Mouse (Mus musculus) midbrain, embryonic 14.5 days (tissue): ENCODE measurements around the gene Rps15. TPM values are rescaled to one million over a fixed set of nuclear protein-coding genes. Genes with fewer than 3 reads are reported as not detected.

Experiments
- ATAC-seq: fragments of 200-750 bp; cut with Nextera tagmentation; 2 replicates; pipeline ENCODE4 v1.8.0; 2017; ENCODE audit warnings: moderate number of reproducible peaks, moderate library complexity; ENCODE audit not compliant: low FRiP score, low TSS enrichment
- DNase-seq: peaks from one replicate; pipeline ENCODE4 v3.0.0-alpha.2; 2015
- H3K27ac ChIP-seq: fragments of 300-500 bp; sonication (generic); replicated peaks from 2 replicates; pipeline ENCODE4 v1.5.1; 2014; ENCODE audit warnings: mild to moderate bottlenecking, low read depth, low read length, moderate library complexity
- H3K27me3 ChIP-seq: fragments of 300-500 bp; sonication (generic); 2 replicates; pipeline ENCODE4 v1.6.1; 2014; ENCODE audit warnings: low read length, control low read depth, mixed read lengths; ENCODE audit not compliant: control insufficient read depth, insufficient read depth
- H3K36me3 ChIP-seq: fragments of 300-500 bp; sonication (generic); 2 replicates; pipeline ENCODE4 v1.6.1; 2014; ENCODE audit warnings: low read length, control low read depth; ENCODE audit not compliant: control insufficient read depth, insufficient read depth
- H3K4me1 ChIP-seq: fragments of 300-500 bp; sonication (generic); 2 replicates; pipeline ENCODE4 v1.6.1; 2014; ENCODE audit warnings: mild to moderate bottlenecking, antibody characterized with exemption, low read length, control low read depth; ENCODE audit not compliant: control insufficient read depth, insufficient read depth
- H3K4me2 ChIP-seq: fragments of 300-500 bp; sonication (generic); 2 replicates; pipeline ENCODE4 v1.6.1; 2014; ENCODE audit warnings: mild to moderate bottlenecking, low read length, moderate library complexity
- H3K4me3 ChIP-seq: fragments of 300-500 bp; sonication (generic); replicated peaks from 2 replicates; pipeline ENCODE4 v1.5.1; 2014; ENCODE audit warnings: low read depth, low read length
- H3K9ac ChIP-seq: fragments of 300-500 bp; sonication (generic); replicated peaks from 2 replicates; pipeline ENCODE4 v1.6.1; 2014; ENCODE audit warnings: mild to moderate bottlenecking, low read length, moderate library complexity
- H3K9me3 ChIP-seq: fragments of 300-500 bp; sonication (generic); 2 replicates; pipeline ENCODE4 v1.6.1; 2016; ENCODE audit warnings: low read length, control low read depth, mixed read lengths; ENCODE audit not compliant: control insufficient read depth
- WGBS: fragments of 180-500 bp; shearing (Covaris S2); extraction: QIAGEN DNeasy Blood & Tissue Kit; methylation state at CpG from one replicate; pipeline ENCODE4 v1.1.7; 2014; 5-methylcytosine and 5-hydroxymethylcytosine counted together
- polyA plus RNA-seq: library from polyadenylated mRNA; unstranded; fragments of >200 nt; fragmentation: Nextera tagmentation; extraction: Ambion mirVana; gene quantifications from 2 replicates; pipeline ENCODE4 v1.2.1, GENCODE M21; 2014

Rps15 gene
- polyA plus RNA-seq, 1 experiment from 2014 or later, result 622 TPM

GRCm38 (mm10) chr10:80281921-80282371 is 10.3 kb upstream of the Rps15 start:
- Histone ChIP-seq H3K36me3 (peaks cover 96% of the 10 kb centered on the region), H3K27me3 (no peaks in the 10 kb centered on the region), H3K9ac (no peak overlapping the region; the same call in 1 of the 2 replicates), H3K4me2 (no peak overlapping the region), H3K4me1 (no peaks in the 10 kb centered on the region), H3K9me3 (no peaks in the 10 kb centered on the region), H3K27ac (no peak overlapping the region), H3K4me3 (no peak overlapping the region)
- 57% methylated on average over 8 of the region's 8 CpGs for WGBS
- DNase-seq (peak; percentile 39), ATAC-seq (peak; percentile 13; the same call in 1 of the 2 replicates)

- Histone ChIP-seq H3K4me2 (no peak overlapping the region), H3K27me3 (no peaks in the 10 kb centered on the region), H3K36me3 (peaks cover 96% of the 10 kb centered on the region), H3K4me3 (no peak overlapping the region), H3K27ac (no peak overlapping the region), H3K9me3 (no peaks in the 10 kb centered on the region), H3K9ac (no peak overlapping the region; the same call in 1 of the 2 replicates), H3K4me1 (no peaks in the 10 kb centered on the region)
- DNase-seq (no peak), ATAC-seq (no peak)
- 90% methylated on average over 20 of the region's 20 CpGs for WGBS
These were observed 9.5 kb upstream of the Rps15 start for GRCm38 (mm10) chr10:80282481-80283441.

- Histone ChIP-seq H3K4me1 (no peaks in the 10 kb centered on the region), H3K27me3 (no peaks in the 10 kb centered on the region), H3K9ac (no peak overlapping the region), H3K9me3 (no peaks in the 10 kb centered on the region), H3K27ac (no peak overlapping the region), H3K4me3 (no peak overlapping the region), H3K4me2 (no peak overlapping the region), H3K36me3 (peaks cover 84% of the 10 kb centered on the region)
- DNase-seq (no peak), ATAC-seq (no peak)
- 74% methylated on average over 15 of the region's 15 CpGs for WGBS
These were observed 6.8 kb upstream of the Rps15 start for GRCm38 (mm10) chr10:80285222-80286070.

GRCm38 (mm10) chr10:80288097-80288496 is 4.2 kb upstream of the Rps15 start:
- peaks cover 59% of the 10 kb centered on the region for H3K36me3 ChIP-seq
- H3K4me3 ChIP-seq, result no peak overlapping the region

GRCm38 (mm10) chr10:80288657-80289056 is 3.6 kb upstream of the Rps15 start:
- WGBS, result 65% methylated on average over 8 of the region's 8 CpGs
- Histone ChIP-seq H3K4me2 (no peak overlapping the region), H3K27me3 (no peaks in the 10 kb centered on the region), H3K4me1 (peaks cover 10% of the 10 kb centered on the region), H3K9ac (no peak overlapping the region), H3K36me3 (peaks cover 59% of the 10 kb centered on the region), H3K9me3 (no peaks in the 10 kb centered on the region), H3K4me3 (no peak overlapping the region), H3K27ac (no peak overlapping the region)
- DNase-seq (no peak), ATAC-seq (no peak)

More at GRCm38 (mm10) chr10:80288097-80288496, 4.2 kb upstream of the Rps15 start:
- H3K27ac ChIP-seq, result no peak overlapping the region
- DNase-seq (no peak), ATAC-seq (no peak)
- peaks cover 4% of the 10 kb centered on the region for H3K4me1 ChIP-seq
- H3K4me2 ChIP-seq, result no peak overlapping the region
- no peaks in the 10 kb centered on the region for H3K9me3 ChIP-seq
- H3K27me3 ChIP-seq, result no peaks in the 10 kb centered on the region
- WGBS, result 96% methylated on average over 12 of the region's 12 CpGs
- no peak overlapping the region for H3K9ac ChIP-seq

- WGBS, result 21% methylated on average over 14 of the region's 14 CpGs
- H3K27ac ChIP-seq, result no peak overlapping the region
- H3K4me1 ChIP-seq, result peaks cover 39% of the 10 kb centered on the region
These were observed 1.1 kb downstream of the Rps15 start for GRCm38 (mm10) chr10:80293325-80293724.

GRCm38 (mm10) chr10:80294311-80294710 is 2.1 kb downstream of the Rps15 start:
- DNase-seq (no peak), ATAC-seq (no peak)
- Histone ChIP-seq H3K9me3 (no peaks in the 10 kb centered on the region), H3K4me2 (peak overlapping the region; percentile 99; the same call in 1 of the 2 replicates), H3K9ac (0 out of 2 replicates have a peak overlapping the region, but pooled peaks have one; percentile 12), H3K4me3 (no peak overlapping the region; the same call in 1 of the 2 replicates), H3K27ac (no peak overlapping the region), H3K4me1 (peaks cover 43% of the 10 kb centered on the region), H3K27me3 (no peaks in the 10 kb centered on the region), H3K36me3 (peaks cover 22% of the 10 kb centered on the region)
- WGBS, result 73% methylated on average over 4 of the region's 4 CpGs

More at GRCm38 (mm10) chr10:80293325-80293724, 1.1 kb downstream of the Rps15 start:
- Histone ChIP-seq H3K9me3 (no peaks in the 10 kb centered on the region), H3K4me2 (peak overlapping the region; percentile 99), H3K9ac (peak overlapping the region; percentile 98), H3K4me3 (peak overlapping the region; percentile 85), H3K36me3 (peaks cover 31% of the 10 kb centered on the region), H3K27me3 (no peaks in the 10 kb centered on the region)
- DNase-seq (no peak), ATAC-seq (no peak)

- DNase-seq (no peak), ATAC-seq (no peak)
- H3K4me1 ChIP-seq, result peaks cover 43% of the 10 kb centered on the region
- H3K36me3 ChIP-seq, result peaks cover 21% of the 10 kb centered on the region
- H3K4me2 ChIP-seq, result peak overlapping the region; percentile 96
- H3K9ac ChIP-seq, result peak overlapping the region; percentile 60
- 44% methylated on average over 7 of the region's 7 CpGs for WGBS
- H3K27ac ChIP-seq, result peak overlapping the region; percentile 99; the same call in 1 of the 2 replicates
- no peaks in the 10 kb centered on the region for H3K27me3 ChIP-seq
- no peaks in the 10 kb centered on the region for H3K9me3 ChIP-seq
- H3K4me3 ChIP-seq, result no peak overlapping the region
These were observed 2.6 kb downstream of the Rps15 start for GRCm38 (mm10) chr10:80294788-80295303.
